Mouse (Mus musculus) kidney, postnatal 14 days (tissue): ENCODE results near the gene Irx3.

Experiments
- DNase-seq: peaks from one replicate; pipeline ENCODE4 v3.0.0; 2022; ENCODE audit warnings: mixed read lengths

Irx3 gene

GRCm38 (mm10) chr8:91800523-91801240 is 1.2 kb downstream of the Irx3 start:
- DNase-seq = peak; percentile 40

DNA sequence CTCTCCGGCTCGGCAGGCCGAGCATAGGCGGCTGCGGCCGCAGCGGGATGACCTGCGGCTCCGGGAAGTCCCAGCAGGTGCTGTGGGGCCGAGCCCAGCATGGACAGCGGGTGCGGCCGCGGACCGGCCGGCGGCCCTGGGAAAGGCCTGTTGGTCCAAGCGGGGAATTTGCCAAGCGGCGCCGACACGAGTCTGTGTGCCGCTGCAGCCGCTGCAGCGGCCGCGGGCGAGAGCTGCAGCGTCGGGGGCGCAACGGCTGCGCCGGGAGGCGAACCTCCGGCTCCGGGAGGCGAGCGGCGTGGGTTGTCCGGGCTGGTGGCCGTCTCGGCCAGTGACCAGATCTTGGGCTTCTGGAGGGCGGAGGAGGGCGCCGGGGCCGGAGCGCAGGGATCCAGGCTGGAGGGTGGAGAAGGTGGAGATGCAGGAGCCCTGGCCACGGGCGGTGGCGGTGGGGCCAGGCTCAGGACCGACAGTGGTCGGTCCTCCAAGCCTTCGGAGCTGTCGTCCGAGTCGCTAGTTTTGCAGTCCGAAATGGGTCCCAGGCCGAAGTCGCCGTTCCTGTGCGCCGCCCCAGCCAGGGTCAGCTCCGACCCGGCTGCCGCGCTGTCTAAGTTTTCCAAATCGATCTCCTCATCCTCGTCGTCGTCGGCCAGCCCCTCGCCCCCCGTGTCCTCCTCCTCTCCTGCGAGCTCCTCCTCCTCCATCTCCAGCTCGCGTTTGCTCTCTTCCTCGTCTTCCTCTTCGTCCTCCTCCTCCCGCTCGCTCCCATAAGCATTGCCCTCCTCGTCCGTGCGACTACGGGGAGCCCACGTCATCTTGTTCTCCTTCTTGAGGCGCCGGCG is 2.0 kb downstream of the Irx3 start:
- peak; percentile 34 for DNase-seq

GRCm38 (mm10) chr8:91799016-91799581 is 2.8 kb downstream of the Irx3 start:
- no peak for DNase-seq

DNA sequence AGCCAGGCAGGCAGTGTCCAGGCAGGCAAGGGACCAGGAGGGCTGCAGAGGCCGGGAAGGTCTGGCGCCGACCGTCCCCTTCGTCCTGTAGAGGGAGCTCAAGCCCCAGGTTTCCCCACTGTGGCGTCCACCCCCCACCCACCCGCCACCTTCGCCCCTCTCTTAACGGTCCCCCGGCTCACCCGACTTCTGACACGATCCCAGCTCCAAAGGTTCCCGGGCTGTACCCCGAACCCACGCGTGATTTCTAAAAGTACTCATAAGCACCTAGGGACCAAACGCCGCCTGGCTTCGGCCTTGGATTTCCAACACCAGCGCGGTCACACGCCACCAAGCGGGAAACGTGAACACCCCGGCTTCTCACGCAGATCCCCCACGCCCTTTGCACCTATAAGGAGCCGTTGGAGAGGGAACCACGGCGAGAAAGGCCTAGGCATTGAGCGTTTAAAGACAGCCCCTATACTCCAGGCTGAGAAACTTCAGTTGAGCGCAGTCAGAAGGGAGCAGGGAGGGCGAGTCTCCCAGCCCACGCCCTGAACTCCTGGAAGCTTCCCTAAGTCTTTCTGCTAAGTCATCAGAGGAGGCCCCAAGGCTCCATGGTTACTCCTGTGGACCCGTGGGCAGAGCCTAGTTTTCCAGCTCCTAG is 4.1 kb downstream of the Irx3 start:
- DNase-seq = peak; percentile 77

GRCm38 (mm10) chr8:91793846-91794245 is 8.0 kb downstream of the Irx3 start:
- DNase-seq = no peak

DNA sequence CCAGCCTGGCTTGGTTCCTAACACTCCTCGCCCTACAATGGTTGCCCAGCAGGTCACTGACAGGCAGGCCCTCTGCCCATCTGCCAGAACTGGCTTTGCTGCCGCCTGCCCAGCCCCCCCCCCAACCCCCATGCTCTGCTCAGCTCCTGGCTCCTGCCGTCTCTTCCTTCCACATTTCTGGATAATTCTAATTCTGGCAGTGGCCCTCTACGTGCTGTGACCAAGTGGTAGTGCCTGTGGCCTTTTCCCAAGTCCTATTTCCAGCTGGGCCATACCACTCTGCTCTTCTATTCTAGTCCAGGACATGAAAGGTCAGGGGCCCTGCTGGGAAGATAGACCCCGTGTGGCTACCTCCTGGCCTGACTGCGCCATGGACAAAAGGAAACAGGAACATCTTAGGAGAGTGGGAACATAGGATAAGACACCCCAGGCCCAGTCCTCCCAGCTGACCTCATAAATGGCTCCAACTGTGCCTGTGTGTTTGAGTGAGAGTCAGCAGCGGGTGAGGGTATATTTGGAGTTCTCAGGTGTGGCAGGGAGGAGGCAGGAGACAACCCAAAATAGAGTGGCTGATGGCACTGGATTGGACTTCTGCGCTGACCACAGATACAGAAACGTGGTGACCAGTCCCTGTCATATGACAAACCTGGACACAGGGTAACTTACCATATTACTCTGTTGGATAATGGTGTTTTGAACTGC is 14.5 kb downstream of the Irx3 start:
- DNase-seq = no peak

DNA sequence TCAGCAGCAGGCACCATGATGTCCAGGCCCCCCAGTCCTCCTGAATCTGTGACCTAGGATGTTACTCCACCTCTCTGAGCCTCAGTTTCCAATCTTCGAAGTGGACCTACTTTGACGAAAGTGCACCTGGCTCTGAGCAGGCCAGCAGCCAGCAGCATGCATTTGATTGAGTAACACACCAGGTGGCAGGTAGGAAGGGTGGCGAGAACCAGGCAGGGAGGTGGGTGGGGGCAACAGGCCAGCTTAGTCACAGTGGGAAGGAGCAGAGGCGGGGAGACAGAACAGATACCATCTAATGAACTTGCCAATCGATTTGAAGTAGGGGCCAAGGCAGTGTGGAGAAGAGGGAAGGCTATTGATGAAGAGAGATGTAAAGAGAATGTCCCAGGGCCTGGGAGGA is 18.9 kb downstream of the Irx3 start:
- no peak for DNase-seq

DNA sequence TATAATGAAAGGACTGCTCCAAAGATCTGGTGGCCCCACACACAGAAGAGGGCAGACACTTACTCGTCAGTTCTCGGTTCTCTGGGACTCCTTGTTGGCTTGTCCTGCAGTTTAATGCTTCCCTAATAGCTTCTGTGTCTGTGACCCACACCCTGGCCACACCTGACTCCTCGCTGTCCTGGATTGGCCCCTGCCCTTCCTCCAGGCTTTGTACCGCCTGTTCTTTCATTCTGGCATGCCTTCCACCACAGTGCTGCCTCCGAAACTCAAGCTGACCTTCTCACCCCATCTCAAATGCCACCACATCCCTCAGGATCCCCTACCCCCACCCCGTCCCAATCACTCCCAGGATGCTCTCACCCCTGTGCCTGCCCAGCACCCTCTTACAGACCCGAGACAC is 19.7 kb downstream of the Irx3 start:
- DNase-seq = no peak

DNA sequence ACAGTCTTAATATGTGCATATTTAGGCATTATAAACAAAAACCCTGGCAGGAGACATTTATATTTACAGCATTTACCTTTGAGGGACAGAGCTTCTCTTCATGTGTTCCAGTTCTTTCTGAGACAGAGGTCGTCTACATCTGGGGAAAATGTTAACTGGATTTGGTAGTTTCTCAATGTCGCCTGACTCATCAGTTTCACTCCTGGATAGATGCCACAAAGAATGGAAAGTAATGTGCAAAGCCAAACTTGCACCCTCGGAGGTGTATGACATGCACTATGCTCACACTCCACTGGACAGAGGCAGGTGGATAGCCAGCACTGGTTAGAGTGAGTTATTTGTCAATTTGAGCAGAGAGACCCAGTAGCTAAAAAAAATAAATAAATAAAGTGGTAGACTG is 21.2 kb downstream of the Irx3 start:
- DNase-seq = no peak

DNA sequence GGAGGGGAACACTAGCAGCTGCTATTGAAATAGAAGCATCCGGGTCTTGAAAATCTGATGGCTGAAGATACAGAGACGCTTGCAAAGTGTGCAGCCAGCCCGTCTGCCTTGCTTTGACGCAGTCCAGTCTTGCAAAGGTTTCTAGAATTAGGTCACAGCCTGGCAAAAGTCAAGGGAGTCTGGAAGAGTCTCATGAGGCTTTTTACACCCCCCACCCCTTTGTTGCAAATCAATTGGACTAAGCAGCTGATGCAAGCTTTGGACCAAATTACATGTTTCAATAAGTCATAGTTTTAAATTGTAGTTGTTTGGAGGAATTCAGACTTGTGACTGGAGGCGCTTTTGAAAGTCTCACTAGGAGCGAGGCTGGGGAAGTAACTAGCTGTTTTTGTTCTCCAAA is 33.0 kb downstream of the Irx3 start:
- DNase-seq = no peak

DNA sequence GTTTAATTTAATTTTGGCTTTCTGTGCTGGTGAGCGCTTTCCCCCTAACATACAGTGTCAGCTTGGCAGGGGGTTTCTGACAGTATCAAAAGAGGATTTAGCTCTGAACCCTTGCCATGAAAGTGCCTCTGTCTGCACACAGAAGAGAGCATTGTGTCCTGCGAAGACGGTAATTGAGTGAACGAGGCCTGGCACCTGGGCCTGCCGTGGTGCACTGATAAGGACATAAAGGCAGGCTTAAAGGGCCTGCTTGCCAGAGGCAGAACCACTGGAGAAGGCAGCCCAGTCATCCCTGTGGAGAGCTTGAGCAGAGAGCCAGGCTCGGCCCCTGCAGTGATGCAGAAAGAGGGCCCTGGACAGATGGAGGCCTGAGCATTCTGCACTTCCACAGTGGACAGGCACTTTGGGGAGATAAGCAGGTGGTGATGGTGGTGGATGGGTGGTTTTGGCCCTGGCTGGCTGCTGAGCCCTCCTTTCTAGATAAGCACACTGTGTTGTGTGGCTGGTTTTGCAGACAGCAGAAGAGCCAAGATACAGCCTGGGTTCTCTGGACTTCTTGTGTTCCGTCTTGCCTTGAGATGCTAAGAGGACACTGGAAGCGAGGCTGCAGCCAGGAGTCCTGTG is 36.3 kb downstream of the Irx3 start:
- DNase-seq = no peak

- peak; percentile 57 for DNase-seq
Observed at GRCm38 (mm10) chr8:91755566-91755965, 46.3 kb downstream of the Irx3 start.

GRCm38 (mm10) chr8:91755062-91755461 is 46.8 kb downstream of the Irx3 start:
- DNase-seq = peak; percentile 68

DNA sequence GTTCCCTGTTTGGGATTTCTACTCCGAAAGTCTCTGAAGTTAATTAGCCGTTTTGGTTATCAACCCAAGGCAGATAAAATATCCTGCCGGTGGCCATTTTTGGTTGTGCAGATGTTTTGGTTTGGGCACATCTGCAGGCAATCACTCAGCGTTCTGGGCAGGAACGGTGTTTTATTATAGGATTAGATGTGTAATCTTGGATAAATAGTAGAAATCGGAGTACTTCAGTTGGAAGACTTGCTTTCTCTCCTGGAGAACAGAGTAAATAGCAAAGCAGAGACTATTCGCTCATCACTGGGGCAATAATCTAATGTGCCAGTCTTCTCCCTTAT is 51.1 kb downstream of the Irx3 start:
- DNase-seq = no peak

- DNase-seq = no peak
Observed at GRCm38 (mm10) chr8:91750096-91750793, 51.6 kb downstream of the Irx3 start.

DNA sequence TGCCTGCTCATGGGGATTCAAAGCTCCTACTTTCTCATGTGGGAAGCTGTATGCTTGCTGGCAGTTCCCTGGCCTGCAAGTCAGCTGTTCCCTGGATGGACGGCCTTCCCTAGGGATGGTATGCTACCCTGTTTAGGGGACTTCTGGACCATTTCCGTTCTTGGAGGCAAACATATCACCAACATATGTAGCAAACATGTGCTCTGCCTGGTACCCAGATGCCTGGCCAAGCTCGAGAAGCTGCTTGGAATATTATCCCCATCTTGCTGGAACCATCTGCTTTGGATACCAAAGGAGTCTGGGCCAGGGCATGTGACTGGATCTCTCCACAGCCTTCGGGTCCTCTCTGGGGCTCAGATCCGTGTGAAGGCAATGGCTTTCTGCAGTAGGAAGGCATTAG is 52.5 kb downstream of the Irx3 start:
- no peak for DNase-seq
